Mouse (Mus musculus) right cerebral cortex, postnatal 4 days (tissue): ENCODE measurements at regions not wholly inside any gene's neighbourhood (a gene's known extent, or its start where the extent isn't known, plus 50 kb on each side); places are given as distances from the start of the nearest gene placed in this dataset.
A peak's percentile ranks its signal among the peaks of the same experiment; 100 is the strongest.

ENCODE experiments used
- DNase-seq: peaks from one replicate; pipeline ENCODE4 v3.0.0-alpha.2; 2022

GRCm38 (mm10) chr13:116795041-116795440 lies 230.3 kb downstream of the Parp8 start:
- no peak for DNase-seq

- no peak for DNase-seq
Observed at GRCm38 (mm10) chr13:116781616-116782015, 243.7 kb downstream of the Parp8 start.

- no peak for DNase-seq
Observed at GRCm38 (mm10) chr13:116765491-116765890, 259.8 kb downstream of the Parp8 start.

- DNase-seq = no peak
Observed at GRCm38 (mm10) chr13:116759912-116760311, 265.4 kb downstream of the Parp8 start.

GRCm38 (mm10) chr13:116740825-116741224 lies 284.5 kb downstream of the Parp8 start:
- no peak for DNase-seq

GRCm38 (mm10) chr13:116723361-116724153 lies 301.8 kb downstream of the Parp8 start:
- peak; percentile 26 for DNase-seq

GRCm38 (mm10) chr13:116714809-116715208 lies 310.5 kb downstream of the Parp8 start:
- DNase-seq = peak; percentile 81

- peak; percentile 86 for DNase-seq
Observed at GRCm38 (mm10) chr13:116711866-116712593, 313.3 kb downstream of the Parp8 start.

- no peak for DNase-seq
Observed at GRCm38 (mm10) chr13:116711148-116711865, 314.0 kb downstream of the Parp8 start.

- no peak for DNase-seq
Observed at GRCm38 (mm10) chr13:116709671-116710070, 315.7 kb downstream of the Parp8 start.

GRCm38 (mm10) chr13:116708846-116709245 lies 316.5 kb downstream of the Parp8 start:
- DNase-seq = peak; percentile 4

GRCm38 (mm10) chr13:116708456-116708780 lies 316.9 kb downstream of the Parp8 start:
- no peak for DNase-seq

GRCm38 (mm10) chr13:116707621-116708455 lies 317.5 kb downstream of the Parp8 start:
- peak; percentile 6 for DNase-seq

- no peak for DNase-seq
Observed at GRCm38 (mm10) chr13:116706401-116707330, 318.7 kb downstream of the Parp8 start.

GRCm38 (mm10) chr13:116705611-116706386 lies 319.5 kb downstream of the Parp8 start:
- peak; percentile 25 for DNase-seq

- no peak for DNase-seq
Observed at GRCm38 (mm10) chr13:116688714-116689113, 336.6 kb downstream of the Parp8 start.
